Comparison of ENCODE assay signal across 22 mouse cellular contexts in genomic region chr7:134240579-134240978, GRCm38 (mm10).
"Had no signal": no experiment of that assay in that cellular context is flagged by ENCODE, and none has a peak within 500 bp of the region (broad histone marks: within the 10 kb centered on the region; RNA-seq: fewer than 3 reads in every experiment).

No protein-coding gene starts in this region.

- ATAC-seq: forebrain, embryonic 16.5 days; hindbrain, embryonic 16.5 days; inflammation-experienced regulatory T-cells, adult 6 months; intestine, embryonic 15.5 days; intestine, postnatal 0 days had no signal

- H3K9ac ChIP-seq: heart, embryonic 12.5 days; hindbrain, embryonic 12.5 days; hindbrain, embryonic 14.5 days; intestine, embryonic 15.5 days; limb, embryonic 12.5 days had no signal

- H3K27ac ChIP-seq: gastrocnemius, adult 2 months; heart, adult 2 months; hindbrain, embryonic 10.5 days; hindbrain, embryonic 12.5 days; hindbrain, embryonic 14.5 days; intestine, embryonic 15.5 days; layer of hippocampus, adult 2 months; left cerebral cortex, adult 2 months; limb, embryonic 10.5 days; limb, embryonic 12.5 days had no signal

- H3K9me3 ChIP-seq: heart, embryonic 12.5 days; hindbrain, embryonic 10.5 days; hindbrain, embryonic 12.5 days; intestine, embryonic 15.5 days; limb, embryonic 10.5 days; limb, embryonic 12.5 days had no signal

- H3K27me3 ChIP-seq: heart, embryonic 12.5 days; hindbrain, embryonic 12.5 days; intestine, embryonic 15.5 days had no signal

- DNase-seq: gastrocnemius, adult 2 months; gastrocnemius, postnatal 10 days; gastrocnemius, postnatal 25 days; heart, adult 2 months; heart, postnatal 10 days; heart, postnatal 4 days; kidney, adult 18-20 months; kidney, adult 8-10 months; kidney, postnatal 25 days had no signal

- H3K4me2 ChIP-seq: heart, embryonic 12.5 days; hindbrain, embryonic 12.5 days; hindbrain, embryonic 14.5 days; intestine, embryonic 15.5 days; limb, embryonic 12.5 days had no signal

- H3K36me3 ChIP-seq: heart, embryonic 12.5 days; hindbrain, embryonic 10.5 days; hindbrain, embryonic 12.5 days; intestine, embryonic 15.5 days; limb, embryonic 10.5 days; limb, embryonic 12.5 days had no signal

- H3K4me3 ChIP-seq: gastrocnemius, adult 2 months; heart, adult 2 months; heart, embryonic 12.5 days; hindbrain, embryonic 10.5 days; hindbrain, embryonic 12.5 days; intestine, embryonic 15.5 days; layer of hippocampus, adult 2 months; left cerebral cortex, adult 2 months; limb, embryonic 10.5 days; limb, embryonic 12.5 days had no signal

- H3K4me1 ChIP-seq: heart, embryonic 12.5 days; hindbrain, embryonic 10.5 days; hindbrain, embryonic 12.5 days; intestine, embryonic 15.5 days; limb, embryonic 10.5 days; limb, embryonic 12.5 days had no signal
